In the genomic region with DNA sequence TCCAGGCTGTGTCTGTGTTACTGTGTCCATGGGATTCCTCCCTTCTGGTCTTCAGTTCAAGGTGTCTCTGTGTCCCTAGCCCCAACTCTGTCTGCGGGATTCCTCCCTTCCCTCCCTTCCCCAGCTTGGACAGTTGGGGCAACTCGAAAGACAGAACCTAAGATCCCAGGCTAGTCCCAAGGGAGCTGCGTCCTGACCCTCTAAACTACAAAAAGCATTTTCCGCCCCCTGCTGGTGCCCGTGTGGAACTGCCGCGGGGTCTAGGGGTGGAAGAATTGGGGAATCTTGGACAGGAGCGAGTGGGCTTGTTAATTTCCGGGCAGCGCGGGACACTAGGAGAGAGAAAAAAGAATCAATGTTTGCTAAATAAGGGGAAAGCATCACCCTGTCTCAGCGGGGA, we compare ENCODE assay signal across 7 mouse cellular contexts. TPM values are rescaled to one million over a fixed set of nuclear protein-coding genes. Genes with fewer than 3 reads are reported as not detected.
DNase-seq lines count a peak whose midpoint lies in the region; ATAC-seq and TF ChIP-seq lines count a peak whose summit lies in the region.

No protein-coding gene starts in this region.

- H3K27ac ChIP-seq in embryonic facial prominence, embryonic 11.5 days (replicated peaks; ENCODE audit: low read depth, low read length), result no peak overlapping the region

- H3K4me1 ChIP-seq in E14TG2a.4 (replicated peaks; ENCODE audit: low read depth, low read length), result peaks cover 76% of the 10 kb centered on the region
- no peaks in the 10 kb centered on the region for H3K4me1 ChIP-seq in embryonic facial prominence, embryonic 11.5 days (ENCODE audit: control insufficient read depth, insufficient read depth, low read length)

- no peak overlapping the region for H3K4me2 ChIP-seq in embryonic facial prominence, embryonic 11.5 days (ENCODE audit: low read depth, low read length)

- 3% methylated on average over 12 of the region's 12 CpGs for WGBS in embryonic facial prominence, embryonic 11.5 days

- no peak for ATAC-seq in embryonic facial prominence, embryonic 11.5 days (replicated peaks; ENCODE audit: insufficient number of reproducible peaks, low FRiP score, low TSS enrichment, low read depth)
- ATAC-seq in megakaryocyte progenitor cell, adult 5-6 weeks (replicated peaks; ENCODE audit: poor library complexity), result peak; percentile 76

- peak; percentile 99 for TF ChIP-seq CTCF in E14TG2a.4 (conservative IDR thresholded peaks at IDR 0.05; ENCODE audit: low read length)

- DNase-seq in NIH3T3 (ENCODE audit: low read depth), result peak; percentile 73
- DNase-seq in embryonic facial prominence, embryonic 11.5 days (ENCODE audit: low spot score), result peak; percentile 86
- DNase-seq in heart, postnatal 10 days, result peak; percentile 63 to 82
- peak; percentile 77 to 80 for DNase-seq in layer of hippocampus, postnatal 10 days (ENCODE audit: low spot score in 2 of 2)
- DNase-seq in right cerebral cortex, postnatal 4 days, result peak; percentile 76

- H3K36me3 ChIP-seq in E14TG2a.4 (ENCODE audit: insufficient read depth, low read length), result no peaks in the 10 kb centered on the region
- no peaks in the 10 kb centered on the region for H3K36me3 ChIP-seq in embryonic facial prominence, embryonic 11.5 days (replicated peaks; ENCODE audit: control insufficient read depth, insufficient read depth, low read depth, low read length)

- no peaks in the 10 kb centered on the region for H3K9me3 ChIP-seq in E14TG2a.4 (ENCODE audit: low read length)
- no peaks in the 10 kb centered on the region for H3K9me3 ChIP-seq in embryonic facial prominence, embryonic 11.5 days (replicated peaks; ENCODE audit: control insufficient read depth, low read length)

- no peak overlapping the region for H3K9ac ChIP-seq in embryonic facial prominence, embryonic 11.5 days (replicated peaks; ENCODE audit: low read length)

- intact Hi-C loops in heart, postnatal 10 days (cut with DNase I), result loop anchor here (1.0 kb wide), 1 partner anchor 345 kb away; no protein-coding TSS in a partner anchor

- peaks cover 8% of the 10 kb centered on the region for H3K27me3 ChIP-seq in E14TG2a.4 (ENCODE audit: insufficient read depth, low read length)
- H3K27me3 ChIP-seq in embryonic facial prominence, embryonic 11.5 days (ENCODE audit: control insufficient read depth, insufficient read depth, low read length), result no peaks in the 10 kb centered on the region

- peak overlapping the region; percentile 35; the same call in 1 of the 2 replicates for H3K4me3 ChIP-seq in E14TG2a.4 (replicated peaks; ENCODE audit: low read length)
- no peak overlapping the region for H3K4me3 ChIP-seq in embryonic facial prominence, embryonic 11.5 days (ENCODE audit: low read depth, low read length)

RNA-seq across cellular contexts. Expression of a gene that starts 6.9 kb away (rescaled TPM):
- polyA plus RNA-seq in embryonic facial prominence, embryonic 11.5 days (2014; fragmentation: Nextera tagmentation; extraction: Ambion mirVana), result not detected in 2 replicates
- total RNA-seq in heart, postnatal 10 days (2021), result not detected
- not detected for total RNA-seq in layer of hippocampus, postnatal 10 days (2021)
- total RNA-seq in megakaryocyte progenitor cell, adult 5-6 weeks (2015), result not detected in 2 replicates
- not detected in 2 replicates for total RNA-seq in megakaryocyte progenitor cell, adult 5-6 weeks (2017)

RNA-seq across cellular contexts. Expression of a gene that starts 37.9 kb away (rescaled TPM):
- polyA plus RNA-seq in embryonic facial prominence, embryonic 11.5 days (2014; fragmentation: Nextera tagmentation; extraction: Ambion mirVana), result 22.3 and 28.3 TPM in 2 replicates
- total RNA-seq in heart, postnatal 10 days (2021), result 10 to 100 TPM; 20.7 to 22.2 TPM
- total RNA-seq in layer of hippocampus, postnatal 10 days (2021), result 10 to 100 TPM in 1 of 2 experiments, 1 to 10 TPM in 1; 9.8 to 13.5 TPM
- total RNA-seq in megakaryocyte progenitor cell, adult 5-6 weeks (2015), result 0.79 and 2.1 TPM in 2 replicates
- total RNA-seq in megakaryocyte progenitor cell, adult 5-6 weeks (2017), result 1.6 and 6.2 TPM in 2 replicates
